Mouse (Mus musculus): ENCODE results near the gene Oxsr1. TPM values are rescaled to one million over a fixed set of nuclear protein-coding genes. Genes with fewer than 3 reads are reported as not detected.

The Oxsr1 gene
- polyA plus RNA-seq, 1 experiment from 2014 or later = 16.2 TPM

GRCm38 (mm10) chr9:119355943-119356342 is 33.7 kb upstream of the Oxsr1 start:
- H3K9ac ChIP-seq (replicated peaks; ENCODE audit: low read depth, low read length) = no peak overlapping the region

GRCm38 (mm10) chr9:119353926-119354325 is 31.7 kb upstream of the Oxsr1 start:
- ATAC-seq (ENCODE audit: low read depth) = no peak

More at GRCm38 (mm10) chr9:119355943-119356342, 33.7 kb upstream of the Oxsr1 start:
- H3K36me3 ChIP-seq (ENCODE audit: control insufficient read depth, insufficient read depth, low read length) = peaks cover 6% of the 10 kb centered on the region; the same call in 1 of the 2 replicates
- WGBS = 84% methylated on average over 6 of the region's 6 CpGs
- ATAC-seq (ENCODE audit: low read depth) = no peak
- no peak overlapping the region for H3K27ac ChIP-seq (ENCODE audit: low read depth, low read length)
- H3K4me3 ChIP-seq (ENCODE audit: low read depth, low read length) = no peak overlapping the region
- no peaks in the 10 kb centered on the region for H3K9me3 ChIP-seq (ENCODE audit: control insufficient read depth, low read length)
- no peak overlapping the region for H3K4me2 ChIP-seq (ENCODE audit: low read depth, low read length)
- no peaks in the 10 kb centered on the region for H3K4me1 ChIP-seq (ENCODE audit: control insufficient read depth, insufficient read depth, low read length)
- no peaks in the 10 kb centered on the region for H3K27me3 ChIP-seq (ENCODE audit: control insufficient read depth, insufficient read depth, low read length)

GRCm38 (mm10) chr9:119352060-119352459 is 29.8 kb upstream of the Oxsr1 start:
- H3K27ac ChIP-seq (ENCODE audit: low read depth, low read length) = no peak overlapping the region
- H3K9me3 ChIP-seq (ENCODE audit: control insufficient read depth, low read length) = no peaks in the 10 kb centered on the region
- WGBS = 24% methylated on average over 4 of the region's 4 CpGs
- no peak overlapping the region for H3K9ac ChIP-seq (replicated peaks; ENCODE audit: low read depth, low read length)
- peak; percentile 66; the same call in 1 of the 2 replicates for ATAC-seq (ENCODE audit: low read depth)
- H3K27me3 ChIP-seq (ENCODE audit: control insufficient read depth, insufficient read depth, low read length) = no peaks in the 10 kb centered on the region
- no peak overlapping the region for H3K4me3 ChIP-seq (ENCODE audit: low read depth, low read length)
- H3K4me1 ChIP-seq (ENCODE audit: control insufficient read depth, insufficient read depth, low read length) = no peaks in the 10 kb centered on the region
- H3K36me3 ChIP-seq (ENCODE audit: control insufficient read depth, insufficient read depth, low read length) = peaks cover 29% of the 10 kb centered on the region
- H3K4me2 ChIP-seq (ENCODE audit: low read depth, low read length) = no peak overlapping the region

More at GRCm38 (mm10) chr9:119353926-119354325, 31.7 kb upstream of the Oxsr1 start:
- Histone ChIP-seq H3K9ac (replicated peaks; ENCODE audit: low read depth, low read length) (no peak overlapping the region), H3K36me3 (ENCODE audit: control insufficient read depth, insufficient read depth, low read length) (peaks cover 14% of the 10 kb centered on the region), H3K9me3 (ENCODE audit: control insufficient read depth, low read length) (no peaks in the 10 kb centered on the region), H3K4me2 (ENCODE audit: low read depth, low read length) (no peak overlapping the region), H3K4me3 (ENCODE audit: low read depth, low read length) (no peak overlapping the region), H3K27me3 (ENCODE audit: control insufficient read depth, insufficient read depth, low read length) (no peaks in the 10 kb centered on the region), H3K27ac (ENCODE audit: low read depth, low read length) (no peak overlapping the region), H3K4me1 (ENCODE audit: control insufficient read depth, insufficient read depth, low read length) (no peaks in the 10 kb centered on the region)
- 84% methylated on average over 6 of the region's 6 CpGs for WGBS

GRCm38 (mm10) chr9:119350947-119351705 is 28.9 kb upstream of the Oxsr1 start:
- 92% methylated on average over 10 of the region's 10 CpGs for WGBS
- ATAC-seq (ENCODE audit: low read depth) = no peak
- Histone ChIP-seq H3K36me3 (ENCODE audit: control insufficient read depth, insufficient read depth, low read length) (peaks cover 34% of the 10 kb centered on the region), H3K9me3 (ENCODE audit: control insufficient read depth, low read length) (no peaks in the 10 kb centered on the region), H3K4me1 (ENCODE audit: control insufficient read depth, insufficient read depth, low read length) (no peaks in the 10 kb centered on the region), H3K4me3 (ENCODE audit: low read depth, low read length) (no peak overlapping the region), H3K27ac (ENCODE audit: low read depth, low read length) (no peak overlapping the region), H3K9ac (replicated peaks; ENCODE audit: low read depth, low read length) (no peak overlapping the region), H3K27me3 (ENCODE audit: control insufficient read depth, insufficient read depth, low read length) (no peaks in the 10 kb centered on the region), H3K4me2 (ENCODE audit: low read depth, low read length) (no peak overlapping the region)

- Histone ChIP-seq H3K4me3 (ENCODE audit: low read depth, low read length) (no peak overlapping the region), H3K36me3 (ENCODE audit: control insufficient read depth, insufficient read depth, low read length) (peaks cover 38% of the 10 kb centered on the region), H3K27me3 (ENCODE audit: control insufficient read depth, insufficient read depth, low read length) (no peaks in the 10 kb centered on the region), H3K4me1 (ENCODE audit: control insufficient read depth, insufficient read depth, low read length) (no peaks in the 10 kb centered on the region), H3K4me2 (ENCODE audit: low read depth, low read length) (no peak overlapping the region), H3K9me3 (ENCODE audit: control insufficient read depth, low read length) (no peaks in the 10 kb centered on the region), H3K9ac (replicated peaks; ENCODE audit: low read depth, low read length) (no peak overlapping the region), H3K27ac (ENCODE audit: low read depth, low read length) (no peak overlapping the region)
- ATAC-seq (ENCODE audit: low read depth) = no peak
- 92% methylated on average over 3 of the region's 3 CpGs for WGBS
These were observed 28.3 kb upstream of the Oxsr1 start for GRCm38 (mm10) chr9:119350531-119350930.

- peaks cover 11% of the 10 kb centered on the region for H3K4me1 ChIP-seq (ENCODE audit: control insufficient read depth, insufficient read depth, low read length)
- WGBS = 95% methylated on average over 8 of the region's 8 CpGs
- peaks cover 57% of the 10 kb centered on the region for H3K36me3 ChIP-seq (ENCODE audit: control insufficient read depth, insufficient read depth, low read length)
These were observed 24.1 kb upstream of the Oxsr1 start for GRCm38 (mm10) chr9:119346376-119346775.

GRCm38 (mm10) chr9:119342728-119343127 is 20.5 kb upstream of the Oxsr1 start:
- Histone ChIP-seq H3K4me1 (ENCODE audit: control insufficient read depth, insufficient read depth, low read length) (peaks cover 14% of the 10 kb centered on the region), H3K27me3 (ENCODE audit: control insufficient read depth, insufficient read depth, low read length) (no peaks in the 10 kb centered on the region), H3K36me3 (ENCODE audit: control insufficient read depth, insufficient read depth, low read length) (peaks cover 35% of the 10 kb centered on the region), H3K9me3 (ENCODE audit: control insufficient read depth, low read length) (no peaks in the 10 kb centered on the region), H3K27ac (ENCODE audit: low read depth, low read length) (no peak overlapping the region), H3K4me2 (ENCODE audit: low read depth, low read length) (no peak overlapping the region; the same call in 1 of the 2 replicates), H3K9ac (replicated peaks; ENCODE audit: low read depth, low read length) (no peak overlapping the region), H3K4me3 (ENCODE audit: low read depth, low read length) (no peak overlapping the region)
- WGBS = 93% methylated on average over 7 of the region's 7 CpGs
- ATAC-seq (ENCODE audit: low read depth) = no peak

More at GRCm38 (mm10) chr9:119346376-119346775, 24.1 kb upstream of the Oxsr1 start:
- Histone ChIP-seq H3K4me2 (ENCODE audit: low read depth, low read length) (no peak overlapping the region), H3K27ac (ENCODE audit: low read depth, low read length) (no peak overlapping the region), H3K4me3 (ENCODE audit: low read depth, low read length) (no peak overlapping the region), H3K9ac (replicated peaks; ENCODE audit: low read depth, low read length) (no peak overlapping the region), H3K9me3 (ENCODE audit: control insufficient read depth, low read length) (no peaks in the 10 kb centered on the region), H3K27me3 (ENCODE audit: control insufficient read depth, insufficient read depth, low read length) (no peaks in the 10 kb centered on the region)
- ATAC-seq (ENCODE audit: low read depth) = no peak

- H3K9me3 ChIP-seq (ENCODE audit: control insufficient read depth, low read length) = no peaks in the 10 kb centered on the region
- peak within 1 kb of the TSS; percentile 85 for H3K27ac ChIP-seq (ENCODE audit: low read depth, low read length)
- peaks cover 25% of the 10 kb centered on the region for H3K36me3 ChIP-seq (ENCODE audit: control insufficient read depth, insufficient read depth, low read length)
- H3K9ac ChIP-seq (replicated peaks; ENCODE audit: low read depth, low read length) = peak within 1 kb of the TSS; percentile 71
- 0% methylated on average over 68 of the region's 68 CpGs for WGBS
- H3K4me3 ChIP-seq (ENCODE audit: low read depth, low read length) = peak within 1 kb of the TSS; percentile 74
- ATAC-seq (ENCODE audit: low read depth) = peak; percentile 98
- H3K4me2 ChIP-seq (ENCODE audit: low read depth, low read length) = peak within 1 kb of the TSS; percentile 66
- H3K4me1 ChIP-seq (ENCODE audit: control insufficient read depth, insufficient read depth, low read length) = peaks cover 14% of the 10 kb centered on the region
- no peaks in the 10 kb centered on the region for H3K27me3 ChIP-seq (ENCODE audit: control insufficient read depth, insufficient read depth, low read length)
These were observed 18.9 kb upstream of the Oxsr1 start, which contains the start of gene Myd88 for GRCm38 (mm10) chr9:119340909-119341816. Gene Myd88 (minus strand): TSS chr9:119341411.
